Mouse (Mus musculus) megakaryocyte-erythroid progenitor cell, adult 5 weeks (primary cell): ENCODE results near the gene Serpinb9b. TPM values are rescaled to one million over a fixed set of nuclear protein-coding genes. Genes with fewer than 3 reads are reported as not detected.

Experiments
- polyA plus RNA-seq: library from polyadenylated mRNA; stranded (reverse); fragments of >175 nt; gene quantifications from 2 replicates; pipeline ENCODE4 v1.2.3, GENCODE M21; 2012

Serpinb9b gene
- polyA plus RNA-seq = not detected in 2 replicates

GRCm38 (mm10) chr13:33027244-33027643, at the start of gene Serpinb9b:
TSS of gene Serpinb9b (plus strand) at chr13:33027416.

GRCm38 (mm10) chr13:33002950-33003349, 24.3 kb upstream of the Serpinb9b start, which contains the start of gene Serpinb9:
TSS of gene Serpinb9 (plus strand) at chr13:33003250.

GRCm38 (mm10) chr13:33078056-33078705, 51.0 kb downstream of the Serpinb9b start, which contains the start of gene Serpinb1b:
TSS of gene Serpinb1b (plus strand) at chr13:33078575.

Other genes starting within 250 kb of the Serpinb9b start
- gene Mylk4, start 243.5 kb upstream of the Serpinb9b start, polyA plus RNA-seq = 0.01 TPM in 1 of 2 replicates, not detected in the other
- 24.2 and 32.3 TPM in 2 replicates for gene Wrnip1, start 225.4 kb upstream of the Serpinb9b start, polyA plus RNA-seq
- not detected in 2 replicates for gene D930007J09Rik, start 224.6 kb upstream of the Serpinb9b start, polyA plus RNA-seq
- gene Serpinb1a, start 176.2 kb upstream of the Serpinb9b start, polyA plus RNA-seq = 10.3 and 13.3 TPM in 2 replicates
- not detected in 2 replicates for gene Serpinb1c, start 129.2 kb upstream of the Serpinb9b start, polyA plus RNA-seq
- gene Serpinb6b, start 62.2 kb upstream of the Serpinb9b start, polyA plus RNA-seq = 0.23 and 0.61 TPM in 2 replicates
- gene Serpinb9, start 24.2 kb upstream of the Serpinb9b start, polyA plus RNA-seq = 0.22 and 0.29 TPM in 2 replicates
- gene Serpinb1b, start 51.2 kb downstream of the Serpinb9b start, polyA plus RNA-seq = not detected in 2 replicates
- gene Serpinb9c, start 132.3 kb downstream of the Serpinb9b start, polyA plus RNA-seq = not detected in 2 replicates
- not detected in 2 replicates for gene Serpinb9d, start 165.5 kb downstream of the Serpinb9b start, polyA plus RNA-seq
- not detected in 2 replicates for gene Serpinb9e, start 222.2 kb downstream of the Serpinb9b start, polyA plus RNA-seq